23 mouse cellular contexts compared by ENCODE assay signal in the genomic region with DNA sequence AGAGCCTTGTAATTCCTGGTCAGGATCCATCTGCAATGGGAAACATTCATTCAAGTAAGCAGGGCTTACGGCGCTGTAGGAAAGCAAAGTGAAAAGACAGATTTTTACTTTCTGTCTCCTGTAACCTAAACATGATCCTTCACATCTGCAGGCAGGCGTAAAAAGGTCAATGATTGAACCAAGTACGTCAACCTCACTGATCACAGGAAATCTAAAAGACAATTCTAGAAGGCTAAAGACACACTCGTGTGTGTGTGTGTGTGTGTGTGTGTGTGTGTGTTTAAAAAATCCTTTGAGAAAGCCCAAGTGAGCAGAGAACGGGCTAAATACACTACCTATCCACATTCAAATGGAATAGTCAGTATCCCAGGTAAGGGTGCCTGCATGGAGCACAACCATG.
DNase-seq lines count a peak whose midpoint lies in the region; ATAC-seq lines count a peak whose summit lies in the region.
"Had no signal": no experiment of that assay in that cellular context is flagged by ENCODE, and none has a peak within 500 bp of the region (broad histone marks: within the 10 kb centered on the region; RNA-seq: fewer than 3 reads in every experiment).

No protein-coding gene starts in this region.

- peak overlapping the region; percentile 40; the same call in 1 of the 2 replicates for H3K27ac ChIP-seq in hindbrain, embryonic 13.5 days
- H3K27ac ChIP-seq in hindbrain, embryonic 10.5 days: no peak overlapping the region
- H3K27ac ChIP-seq: embryonic facial prominence, embryonic 12.5 days; forebrain, embryonic 12.5 days; heart, embryonic 10.5 days; heart, embryonic 15.5 days; hindbrain, embryonic 15.5 days had no signal

- ATAC-seq in hindbrain, embryonic 13.5 days (ENCODE audit: low FRiP score): no peak
- ATAC-seq in CD4-positive, CD25-positive, alpha-beta regulatory T cell, adult 4 months: peak; percentile 51
- ATAC-seq in activated CD4-positive, CD25-positive, alpha-beta regulatory T cell, adult 4 months: peak; percentile 24
- ATAC-seq: forebrain, embryonic 16.5 days had no signal

- DNase-seq in hindbrain, embryonic 10.5 days (ENCODE audit: low spot score): no peak
- DNase-seq in layer of hippocampus, postnatal 14 days (ENCODE audit: low spot score in 2 of 2): no peak
- DNase-seq in left cerebral cortex, adult 11 months (ENCODE audit: low spot score): no peak
- no peak for DNase-seq in thymus, postnatal 4 days
- DNase-seq: adrenal gland, postnatal 10 days; cerebellum, adult 11 months; cerebellum, adult 8-10 months; cerebellum, postnatal 14 days; embryo, embryonic 11 days; gastrocnemius, postnatal 25 days; heart, adult 11 months; heart, postnatal 14 days; kidney, adult 2 months had no signal

- H3K4me3 ChIP-seq in hindbrain, embryonic 13.5 days: no peak overlapping the region
- no peak overlapping the region for H3K4me3 ChIP-seq in hindbrain, embryonic 10.5 days
- H3K4me3 ChIP-seq: embryonic facial prominence, embryonic 12.5 days; forebrain, embryonic 12.5 days; heart, embryonic 10.5 days; heart, embryonic 15.5 days; hindbrain, embryonic 15.5 days had no signal

- WGBS in hindbrain, embryonic 13.5 days: 93% methylated on average over 6 of the region's 6 CpGs
- 94% methylated on average over 6 of the region's 6 CpGs for WGBS in hindbrain, embryonic 10.5 days

- H3K4me1 ChIP-seq in hindbrain, embryonic 13.5 days (replicated peaks): no peaks in the 10 kb centered on the region
- H3K4me1 ChIP-seq in hindbrain, embryonic 10.5 days (replicated peaks): no peaks in the 10 kb centered on the region
- H3K4me1 ChIP-seq: embryonic facial prominence, embryonic 12.5 days; forebrain, embryonic 12.5 days; hindbrain, embryonic 15.5 days had no signal

- H3K27me3 ChIP-seq in hindbrain, embryonic 13.5 days: no peaks in the 10 kb centered on the region
- H3K27me3 ChIP-seq in hindbrain, embryonic 10.5 days (ENCODE audit: insufficient read depth, poor library complexity, severe bottlenecking): no peaks in the 10 kb centered on the region
- H3K27me3 ChIP-seq: CH12.LX; embryonic facial prominence, embryonic 12.5 days; forebrain, embryonic 12.5 days; heart, embryonic 15.5 days; hindbrain, embryonic 15.5 days had no signal

- H3K36me3 ChIP-seq in hindbrain, embryonic 13.5 days: peaks cover 77% of the 10 kb centered on the region
- peaks cover 94% of the 10 kb centered on the region for H3K36me3 ChIP-seq in hindbrain, embryonic 10.5 days

- H3K9ac ChIP-seq in hindbrain, embryonic 13.5 days: no peak overlapping the region
- H3K9ac ChIP-seq: embryonic facial prominence, embryonic 12.5 days; forebrain, embryonic 12.5 days; heart, embryonic 15.5 days; hindbrain, embryonic 15.5 days had no signal

- H3K4me2 ChIP-seq in hindbrain, embryonic 13.5 days: no peak overlapping the region
- H3K4me2 ChIP-seq: embryonic facial prominence, embryonic 12.5 days; forebrain, embryonic 12.5 days; heart, embryonic 15.5 days; hindbrain, embryonic 15.5 days had no signal

- H3K9me3 ChIP-seq in hindbrain, embryonic 13.5 days: no peaks in the 10 kb centered on the region
- no peaks in the 10 kb centered on the region for H3K9me3 ChIP-seq in hindbrain, embryonic 10.5 days
- H3K9me3 ChIP-seq: embryonic facial prominence, embryonic 12.5 days; forebrain, embryonic 12.5 days; heart, embryonic 10.5 days; heart, embryonic 15.5 days; hindbrain, embryonic 15.5 days had no signal
